Mouse (Mus musculus) heart, postnatal 10 days (tissue): Measurements from ENCODE around the gene C4bp. TPM values are rescaled to one million over a fixed set of nuclear protein-coding genes. Genes with fewer than 3 reads are reported as not detected.
A peak's percentile ranks its signal among the peaks of the same experiment; 100 is the strongest.
"Not testable (repeated sequence)": the region's sequence is repeated elsewhere in the genome, so short reads cannot be mapped to it uniquely, and the experiment has no call there.

Source experiments
- DNase-seq, 2 experiments: peaks; one replicate each; pipeline ENCODE4 v3.0.0; 2021
- intact Hi-C: fragments of 180-260 bp; cut with DNase I; formaldehyde crosslinking; loops from one replicate; pipeline ENCODE4 v1.15.1; 2025
- total RNA-seq, 2 experiments: library from RNA; stranded (reverse); gene quantifications; 2 replicates each; pipeline ENCODE4 v1.2.3; 2021

The C4bp gene
- not detected for total RNA-seq

DNA sequence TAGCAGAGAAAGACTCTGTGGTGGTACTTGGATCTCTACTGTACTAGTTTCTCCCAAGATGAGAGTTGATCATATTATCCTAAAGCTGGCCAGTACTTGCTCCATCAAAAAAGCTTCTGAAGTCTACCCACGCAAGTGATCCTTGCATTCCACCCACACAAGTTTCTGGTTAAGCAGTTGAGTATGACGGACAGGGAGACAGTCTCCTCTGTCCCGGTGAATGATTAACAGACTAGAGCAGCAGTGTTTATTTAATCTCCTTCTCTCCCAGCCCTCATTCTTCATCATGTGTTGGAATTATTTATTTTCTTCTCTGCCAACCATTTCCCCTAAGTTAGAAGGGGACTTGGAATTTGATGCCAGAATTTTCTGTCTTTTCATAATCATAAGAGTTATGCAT is at the start of gene C4bp:
Gene C4bp, minus strand, starts transcription at position 179 of the 400 bp plus-strand sequence.
- intact Hi-C loops: no loop called here

DNA sequence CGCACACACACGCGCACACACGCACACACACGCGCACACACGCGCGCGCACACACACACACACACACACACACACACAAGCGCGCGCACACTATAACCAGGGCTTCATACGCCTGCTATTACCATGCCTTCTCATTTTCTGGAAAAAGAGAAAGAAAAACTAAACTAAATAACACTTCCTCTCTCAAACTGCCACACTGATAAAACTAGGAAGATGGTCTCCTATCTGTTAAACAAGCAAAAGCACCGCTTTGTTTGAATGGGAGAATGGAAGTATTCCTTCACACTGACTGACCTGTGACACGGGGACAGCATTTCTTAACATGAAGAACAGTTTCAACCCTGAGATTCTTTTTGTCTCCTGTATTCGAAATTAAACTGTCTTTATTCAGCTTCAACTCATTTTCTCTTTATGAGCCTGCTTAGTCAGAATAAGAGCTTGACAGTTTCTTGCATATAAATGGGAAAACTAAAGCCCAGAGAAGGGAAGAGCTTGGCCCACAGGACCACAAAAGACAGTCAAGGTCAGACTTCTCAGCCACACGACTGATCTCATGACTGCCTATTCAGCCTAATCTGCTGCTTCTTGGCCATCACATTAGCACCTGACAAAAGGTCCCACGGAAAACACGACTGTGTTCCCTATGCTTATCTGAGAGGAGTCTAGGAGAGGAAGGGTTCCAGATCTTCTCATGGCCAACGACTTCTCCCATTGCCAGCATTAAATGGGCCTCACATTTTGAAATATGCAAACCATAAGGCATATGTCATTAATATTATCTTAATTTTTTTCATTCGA is 49.0 kb upstream of the C4bp start:
- intact Hi-C loops: no loop called here
- DNase-seq: peak; percentile 13 to 40

More for the DNA sequence above, at the start of gene C4bp:
- DNase-seq: no peak

DNA sequence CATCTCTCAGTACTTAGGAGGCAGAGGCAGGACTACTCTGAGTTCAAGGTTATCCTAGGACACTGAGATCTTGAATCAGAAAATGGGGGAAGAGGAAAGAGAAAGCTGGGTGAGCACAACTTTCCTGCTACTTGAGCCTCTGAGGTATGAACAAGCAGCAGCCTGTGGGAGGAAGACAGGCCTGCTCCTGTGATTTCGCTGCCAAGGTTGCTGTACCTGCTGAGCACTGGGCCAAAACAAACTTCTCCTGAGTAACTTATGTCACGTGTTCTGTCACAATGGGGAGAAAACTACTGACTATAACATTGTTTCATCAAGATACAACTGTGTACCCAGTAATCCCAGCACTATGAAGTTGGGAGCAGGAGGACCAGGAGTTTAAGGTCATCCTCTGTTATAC is 42.2 kb upstream of the C4bp start:
- DNase-seq: no peak
- intact Hi-C loops: no loop called here

DNA sequence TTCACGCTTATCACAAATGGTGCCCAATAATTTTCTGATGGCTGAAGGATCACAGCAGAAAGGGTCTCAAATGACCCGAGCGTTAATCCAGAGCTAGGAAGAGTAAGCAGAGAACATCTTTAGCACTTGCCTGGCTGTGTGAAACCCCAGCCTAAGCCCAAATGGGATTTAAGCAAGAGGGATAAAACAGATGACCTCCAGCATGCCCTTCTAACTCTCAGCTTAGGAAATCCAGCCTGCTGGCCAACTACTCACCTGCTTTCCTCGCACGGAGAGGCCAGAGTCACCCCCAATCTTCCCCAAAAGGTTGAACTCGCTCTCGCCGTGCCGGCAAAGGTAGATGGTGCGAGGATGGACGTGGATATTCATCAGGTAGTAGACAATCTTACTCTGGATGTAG is 40.5 kb upstream of the C4bp start:
- intact Hi-C loops: no loop called here
- no peak for DNase-seq

DNA sequence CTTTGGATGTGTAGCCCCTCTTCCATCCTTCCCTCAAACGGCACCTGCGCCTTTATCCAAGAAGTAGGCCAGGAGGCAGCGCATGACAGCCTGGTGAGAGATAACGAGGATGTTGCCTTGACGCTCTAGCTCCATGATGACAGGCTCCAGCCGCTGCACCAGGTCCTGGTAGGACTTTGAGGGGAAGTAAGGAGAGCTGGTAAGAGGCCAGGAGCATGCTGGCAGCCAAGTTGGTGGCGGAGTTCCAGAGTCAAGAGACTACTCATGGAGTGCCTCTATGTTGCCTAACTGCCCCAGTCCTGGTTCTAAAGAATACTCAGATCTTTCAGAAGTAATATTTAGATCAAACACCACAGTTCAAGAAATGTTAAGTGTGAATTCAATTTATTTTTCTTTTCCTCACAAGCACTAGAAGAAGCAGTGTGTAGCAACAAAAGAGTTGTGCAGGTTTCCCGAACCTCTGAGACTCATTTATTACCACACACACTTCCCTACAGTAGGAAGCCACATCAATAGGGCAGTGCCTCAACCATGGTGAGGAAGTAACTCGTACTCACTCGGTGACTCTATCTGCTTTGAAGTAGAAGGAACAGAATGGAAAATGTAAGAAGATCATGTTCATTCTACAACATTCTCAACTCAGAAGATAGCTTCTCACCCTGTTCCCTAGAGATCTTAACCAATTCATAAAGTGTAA is 38.7 kb upstream of the C4bp start:
- peak; percentile 89 to 90 for DNase-seq
- intact Hi-C loops: no loop called here

DNA sequence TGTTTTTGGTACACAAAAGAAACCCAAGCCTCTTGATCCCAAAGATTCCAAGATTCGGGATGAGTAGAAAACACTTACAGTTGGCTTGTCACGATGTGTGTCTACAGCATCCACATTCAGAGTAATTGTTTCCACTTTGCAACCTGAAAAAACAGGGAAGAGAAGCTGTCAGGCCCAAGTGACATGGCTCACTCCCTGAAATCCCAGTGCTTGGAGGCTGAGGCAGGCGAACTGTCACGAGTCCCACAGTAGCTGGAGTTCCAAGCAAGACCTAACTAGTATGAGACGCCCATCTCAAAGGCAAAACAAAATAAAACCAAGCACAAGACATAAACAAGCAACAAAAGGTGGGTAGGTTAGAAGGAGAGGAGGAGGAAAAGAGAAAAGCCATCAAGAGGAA is 37.2 kb upstream of the C4bp start:
- intact Hi-C loops: no loop called here
- DNase-seq: no peak

- intact Hi-C loops: no loop called here
- DNase-seq: no peak
Measured at GRCm38 (mm10) chr1:130683905-130684304, 22.5 kb upstream of the C4bp start.

DNA sequence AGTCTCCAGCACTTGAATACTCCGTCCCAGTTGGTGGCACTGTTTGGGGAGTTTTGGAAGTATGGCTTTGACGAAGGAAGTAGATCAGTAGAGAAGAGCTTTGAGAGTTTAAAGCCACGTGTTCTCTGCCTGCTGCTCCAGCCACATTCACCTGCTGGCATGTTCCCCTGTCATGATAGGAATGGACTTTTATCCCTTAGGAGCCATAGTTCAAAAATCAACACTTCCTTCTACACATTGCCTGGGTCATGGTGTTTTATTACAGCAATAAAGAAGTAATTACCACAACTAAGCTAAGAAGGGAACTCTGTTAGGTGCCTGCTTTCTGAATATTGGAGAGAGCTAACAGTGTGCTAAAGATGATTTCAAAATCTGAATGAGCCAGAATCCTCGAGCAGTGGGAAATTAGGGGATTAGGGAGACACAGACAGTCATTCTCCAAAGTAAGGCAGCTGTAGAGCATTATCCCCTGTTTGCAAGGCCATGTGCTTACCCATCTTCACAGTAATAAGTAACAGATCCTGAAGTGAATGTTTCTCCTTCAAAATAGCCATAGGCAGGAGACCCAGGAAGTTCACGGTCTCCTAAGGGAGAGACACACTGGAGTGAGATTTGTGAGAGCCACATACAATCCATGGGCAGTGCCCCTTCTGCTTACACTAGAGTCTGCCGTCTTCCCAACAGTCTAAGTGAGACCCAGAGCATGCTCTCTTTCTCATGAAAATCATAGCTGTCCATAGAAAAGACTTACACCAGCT is 20.4 kb upstream of the C4bp start:
- no peak for DNase-seq
- intact Hi-C loops: no loop called here

DNA sequence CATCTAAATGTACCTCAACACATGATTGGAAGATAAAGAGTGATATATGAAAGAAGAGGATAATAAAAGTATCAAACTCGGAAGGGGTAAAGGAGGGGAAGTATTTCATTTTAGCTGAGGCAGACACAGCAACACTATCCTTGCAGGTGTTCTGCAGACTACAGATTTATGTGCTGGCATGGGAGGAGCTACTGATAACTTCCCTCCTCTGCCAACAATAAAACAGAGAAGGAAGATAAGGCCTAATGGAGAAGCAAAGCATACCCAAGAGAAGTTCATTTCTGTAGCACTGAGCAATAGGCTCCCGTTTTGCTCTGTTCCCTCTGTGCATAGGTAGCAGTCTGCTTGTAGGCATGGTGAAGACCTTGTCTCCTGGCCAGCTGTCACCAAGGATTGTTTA is 19.6 kb upstream of the C4bp start:
- no peak for DNase-seq
- intact Hi-C loops: no loop called here

DNA sequence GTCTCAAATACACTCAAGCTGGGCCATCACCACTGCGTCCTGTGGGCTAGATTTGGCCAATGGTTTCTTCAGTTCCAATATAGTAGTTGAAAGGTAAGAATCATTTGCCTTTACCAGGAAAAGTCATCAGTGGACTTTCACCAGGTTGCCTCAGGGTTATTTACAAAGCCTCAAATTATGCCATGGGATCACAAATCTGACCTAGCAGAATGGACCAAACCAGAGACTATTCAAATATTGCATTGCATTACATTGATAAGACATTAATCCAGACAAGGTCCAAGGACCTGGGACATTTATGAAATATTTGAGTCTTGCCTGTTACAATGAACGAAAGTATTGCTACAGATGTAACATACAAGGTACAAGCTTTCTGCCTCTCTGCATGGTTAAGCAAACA is 17.1 kb upstream of the C4bp start:
- DNase-seq: no peak
- intact Hi-C loops: no loop called here

- intact Hi-C loops: not testable (repeated sequence)
Measured at GRCm38 (mm10) chr1:130663576-130663975, 2.1 kb upstream of the C4bp start.

GRCm38 (mm10) chr1:130659641-130660040 is 1.8 kb downstream of the C4bp start:
- DNase-seq, intact Hi-C loops: not testable (repeated sequence)

More at GRCm38 (mm10) chr1:130663576-130663975, 2.1 kb upstream of the C4bp start:
- not testable (repeated sequence) for DNase-seq

- DNase-seq: peak in 1 of 2 experiments; percentile 4
- intact Hi-C loops: no loop called here
Measured at GRCm38 (mm10) chr1:130644103-130644502, 17.3 kb downstream of the C4bp start.

DNA sequence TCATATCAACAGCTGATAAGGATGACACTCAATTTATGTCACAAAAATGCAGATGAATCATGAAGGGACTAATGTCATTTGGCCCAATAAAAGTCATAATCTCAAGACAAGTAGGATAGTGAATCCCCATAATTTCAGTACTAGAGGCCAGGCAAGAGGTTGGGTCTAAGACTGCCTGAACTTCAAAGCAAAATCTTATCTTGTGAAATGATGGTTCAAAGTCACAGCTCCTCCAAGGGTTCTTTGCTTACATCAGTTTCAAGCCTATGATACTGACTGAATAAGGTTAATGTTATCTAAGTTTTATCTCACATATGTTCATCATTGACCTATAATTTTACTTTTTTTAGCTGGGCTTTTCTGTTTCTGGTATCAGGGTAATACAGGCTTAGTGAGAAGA is 20.5 kb downstream of the C4bp start:
- intact Hi-C loops: no loop called here
- no peak for DNase-seq

DNA sequence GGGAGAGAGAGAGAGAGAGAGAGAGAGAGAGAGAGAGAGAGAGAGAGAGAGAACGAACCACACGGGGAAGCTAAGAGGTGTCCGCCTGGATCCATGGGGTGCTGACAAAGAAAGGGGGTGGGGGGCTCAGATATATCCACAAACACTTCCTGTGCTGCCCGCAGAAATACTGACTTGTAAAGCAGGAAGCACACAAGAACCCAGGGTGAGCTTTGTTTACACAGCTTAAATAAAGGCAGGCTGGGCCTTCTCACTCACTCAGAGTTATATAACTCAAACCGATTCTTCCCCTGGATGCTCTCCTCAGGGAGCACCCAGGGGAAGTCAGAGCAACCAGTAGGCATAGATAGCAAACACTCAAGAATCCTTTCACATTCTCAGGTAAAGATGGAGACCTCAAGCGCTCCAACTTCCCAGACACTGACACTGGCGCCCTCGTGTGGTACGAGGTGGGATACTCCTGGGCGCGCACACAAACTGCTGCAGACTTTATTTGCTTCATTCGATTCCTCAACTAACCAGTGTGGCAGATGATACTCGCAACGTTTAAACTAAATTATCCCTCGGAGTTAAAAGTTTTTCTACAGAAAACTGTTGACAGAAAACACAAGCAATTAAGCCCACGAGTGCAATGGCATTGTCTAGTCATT is 27.5 kb downstream of the C4bp start:
- peak; percentile 72 to 84 for DNase-seq
- intact Hi-C loops: loop anchor here (1.0 to 5.0 kb wide), 2 partner anchors 52 to 86 kb away; no protein-coding TSS in a partner anchor

- intact Hi-C loops: loop anchor here (5.0 kb wide), 1 partner anchor 51 kb away; no protein-coding TSS in a partner anchor
- DNase-seq: no peak
Measured at GRCm38 (mm10) chr1:130633316-130633715, 28.1 kb downstream of the C4bp start.

GRCm38 (mm10) chr1:130629521-130629920 is 31.9 kb downstream of the C4bp start, which contains the start of gene Zp3r:
TSS of gene Zp3r (minus strand) at chr1:130629621.
- DNase-seq: no peak
- intact Hi-C loops: no loop called here

DNA sequence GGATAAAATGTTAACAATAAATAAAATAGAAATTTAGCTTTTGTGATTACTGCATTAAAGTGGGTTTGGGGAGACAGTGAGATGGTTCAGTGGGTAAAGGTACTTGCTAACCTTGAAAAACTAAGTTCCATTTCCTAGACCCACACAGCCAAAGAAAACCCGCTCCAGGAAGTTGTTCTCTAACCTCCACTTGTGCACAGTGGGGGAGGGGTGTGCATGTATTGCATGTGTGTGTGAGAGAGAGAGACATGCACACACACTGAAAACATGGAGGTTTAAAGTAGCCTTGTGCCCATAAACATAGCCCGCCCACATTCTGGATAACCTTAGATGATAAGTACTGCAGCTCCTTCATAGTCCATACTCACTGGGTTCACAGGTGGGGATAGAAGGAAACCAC is 65.1 kb downstream of the C4bp start:
- no peak for DNase-seq
- intact Hi-C loops: no loop called here

- intact Hi-C loops: no loop called here
- peak; percentile 47 to 50 for DNase-seq
Measured at GRCm38 (mm10) chr1:130588659-130589058, 72.8 kb downstream of the C4bp start.
